Comparison of ENCODE assay signal across 21 mouse cellular contexts in genomic region chr1:37030693-37031092, GRCm38 (mm10). TPM values are rescaled to one million over a fixed set of nuclear protein-coding genes. Genes with fewer than 3 reads are reported as not detected.
A peak's percentile ranks its signal among the peaks of the same experiment; 100 is the strongest.
DNase-seq lines count a peak whose midpoint lies in the region; ATAC-seq and TF ChIP-seq lines count a peak whose summit lies in the region.
"Had no signal": no experiment of that assay in that cellular context is flagged by ENCODE, and none has a peak within 500 bp of the region (broad histone marks: within the 10 kb centered on the region; RNA-seq: fewer than 3 reads in every experiment).

No protein-coding gene starts in this region.

- H3K4me3 ChIP-seq in testis, adult 2 months (ENCODE audit: control insufficient read depth, low read depth, low read length): peak overlapping the region; percentile 80
- no peak overlapping the region for H3K4me3 ChIP-seq in hindbrain, embryonic 16.5 days (ENCODE audit: low read length)
- H3K4me3 ChIP-seq: embryonic facial prominence, embryonic 12.5 days; heart, embryonic 13.5 days; neural tube, embryonic 13.5 days had no signal

- peak overlapping the region; percentile 72 for H3K27ac ChIP-seq in testis, adult 2 months (ENCODE audit: control insufficient read depth, insufficient read depth, low read depth, low read length)
- no peak overlapping the region for H3K27ac ChIP-seq in hindbrain, embryonic 16.5 days (ENCODE audit: low read depth, low read length)
- H3K27ac ChIP-seq: embryonic facial prominence, embryonic 12.5 days; heart, embryonic 13.5 days; neural tube, embryonic 13.5 days had no signal

- H3K4me1 ChIP-seq in testis, adult 2 months (ENCODE audit: control insufficient read depth, insufficient read depth, low read length): peaks cover 9% of the 10 kb centered on the region
- peaks cover 7% of the 10 kb centered on the region for H3K4me1 ChIP-seq in hindbrain, embryonic 16.5 days (ENCODE audit: control insufficient read depth, insufficient read depth, low read depth, low read length)

- TF ChIP-seq POLR2A in testis, adult 2 months (IDR thresholded peaks at IDR 0.05; ENCODE audit: control insufficient read depth, low read depth, low read length): no peak

- H3K9ac ChIP-seq in hindbrain, embryonic 16.5 days (ENCODE audit: low read depth, low read length): no peak overlapping the region
- H3K9ac ChIP-seq: embryonic facial prominence, embryonic 12.5 days; heart, embryonic 13.5 days; neural tube, embryonic 13.5 days had no signal

- peak; percentile 63 for ATAC-seq in common myeloid progenitor, adult 5-6 weeks (replicated peaks; ENCODE audit: low read depth, poor library complexity, severe bottlenecking)
- ATAC-seq in megakaryocyte progenitor cell, adult 5-6 weeks (replicated peaks; ENCODE audit: poor library complexity): peak; percentile 78
- no peak for ATAC-seq in hindbrain, embryonic 16.5 days
- no peak for ATAC-seq in granulocyte monocyte progenitor cell, adult 5-6 weeks (replicated peaks; ENCODE audit: poor library complexity, severe bottlenecking)

- no peak for TF ChIP-seq CTCF in testis, adult 2 months (IDR thresholded peaks at IDR 0.05; ENCODE audit: control insufficient read depth, insufficient read depth, insufficient replicate concordance, low read depth, low read length)

- H3K36me3 ChIP-seq in testis, adult 2 months (ENCODE audit: control insufficient read depth, insufficient read depth, low read length): no peaks in the 10 kb centered on the region
- H3K36me3 ChIP-seq in hindbrain, embryonic 16.5 days (ENCODE audit: control insufficient read depth, insufficient read depth, low read length): no peaks in the 10 kb centered on the region
- H3K36me3 ChIP-seq: embryonic facial prominence, embryonic 12.5 days; heart, embryonic 13.5 days; neural tube, embryonic 13.5 days had no signal

- no peaks in the 10 kb centered on the region for H3K27me3 ChIP-seq in testis, adult 2 months (ENCODE audit: control insufficient read depth, insufficient read depth, low read length)
- H3K27me3 ChIP-seq in hindbrain, embryonic 16.5 days (replicated peaks; ENCODE audit: control insufficient read depth, insufficient read depth, low read length): no peaks in the 10 kb centered on the region
- H3K27me3 ChIP-seq: embryonic facial prominence, embryonic 12.5 days; heart, embryonic 13.5 days had no signal

- H3K9me3 ChIP-seq in hindbrain, embryonic 16.5 days (ENCODE audit: control insufficient read depth, low read length): no peaks in the 10 kb centered on the region
- H3K9me3 ChIP-seq: embryonic facial prominence, embryonic 12.5 days; heart, embryonic 13.5 days; neural tube, embryonic 13.5 days had no signal

- H3K4me2 ChIP-seq in hindbrain, embryonic 16.5 days (ENCODE audit: low read length): no peak overlapping the region
- H3K4me2 ChIP-seq: embryonic facial prominence, embryonic 12.5 days; midbrain, embryonic 11.5 days; neural tube, embryonic 13.5 days had no signal

- no peak for DNase-seq in testis, postnatal 14 days (ENCODE audit: low spot score)
- DNase-seq in left cerebral cortex, postnatal 10 days (ENCODE audit: extremely low spot score in 1 of 2, low spot score in 2 of 2): no peak
- DNase-seq in thymus, postnatal 36 days: no peak
- DNase-seq: adrenal gland, postnatal 14 days; cerebellum, adult 18-20 months; kidney, adult 11 months; kidney, postnatal 10 days; lung, postnatal 14 days; right cerebral cortex, postnatal 14 days had no signal

- 77% methylated on average over 2 of the region's 2 CpGs for WGBS in hindbrain, embryonic 16.5 days

- intact Hi-C loops in left cerebral cortex, postnatal 10 days (cut with DNase I): no loop called here

RNA-seq across cellular contexts. Expression of gene Vwa3b, which starts 4.3 kb away (rescaled TPM):
- polyA plus RNA-seq in testis, adult 2 months (2012; rRNA removed): 219 and 242 TPM in 2 replicates
- not detected in 2 replicates for total RNA-seq in common myeloid progenitor, adult 5-6 weeks (2017)
- not detected in 2 replicates for total RNA-seq in megakaryocyte progenitor cell, adult 5-6 weeks (2015)
- not detected in 2 replicates for total RNA-seq in megakaryocyte progenitor cell, adult 5-6 weeks (2017)
- 1 to 10 TPM; 3.0 to 4.1 TPM for total RNA-seq in left cerebral cortex, postnatal 10 days (2021)
- 0.81 and 2.9 TPM in 2 replicates for polyA plus RNA-seq in hindbrain, embryonic 16.5 days (2015; fragmentation: Nextera tagmentation; extraction: Ambion mirVana)
- not detected in 2 replicates for total RNA-seq in granulocyte monocyte progenitor cell, adult 5-6 weeks (2014; fragmentation: Nextera tagmentation)
- total RNA-seq in granulocyte monocyte progenitor cell, adult 5-6 weeks (2017): not detected in 2 replicates
- total RNA-seq: hematopoietic stem cell, adult 5-6 weeks; monocyte, adult 5-6 weeks had no signal
- polyA plus RNA-seq: C2C12 had no signal

Comparison
In these comparisons a context has a peak if more than half of its experiments do, and no peak if none do; other contexts are left out.
1. ATAC-seq: peak in common myeloid progenitor, adult 5-6 weeks (single experiment) and megakaryocyte progenitor cell, adult 5-6 weeks (single experiment); none in hindbrain, embryonic 16.5 days (single experiment) and granulocyte monocyte progenitor cell, adult 5-6 weeks (single experiment).